Comparison of ENCODE assay signal across 24 mouse cellular contexts in the genomic region with DNA sequence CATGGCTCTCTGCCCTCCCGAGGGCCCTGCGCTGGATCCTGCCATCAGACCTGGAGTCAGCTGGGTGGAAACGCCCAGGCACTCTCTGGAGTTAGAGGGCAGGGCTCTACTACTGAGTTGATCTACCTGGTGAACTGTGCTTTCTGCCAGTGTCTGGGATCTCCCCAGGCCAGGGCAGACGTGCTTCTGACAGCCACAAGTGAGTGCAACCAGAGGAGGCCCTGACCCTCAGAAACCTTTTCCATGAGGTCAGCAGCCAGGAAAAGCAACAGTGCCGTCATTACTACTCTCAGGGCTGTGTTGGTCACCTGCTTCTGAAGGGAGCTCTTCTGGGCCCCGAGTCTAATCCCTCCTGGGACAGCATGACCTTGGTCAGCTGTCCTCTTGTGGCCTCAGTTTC. TPM values are rescaled to one million over a fixed set of nuclear protein-coding genes. Genes with fewer than 3 reads are reported as not detected.
DNase-seq lines count a peak whose midpoint lies in the region; ATAC-seq and TF ChIP-seq lines count a peak whose summit lies in the region.
"Had no signal": no experiment of that assay in that cellular context is flagged by ENCODE, and none has a peak within 500 bp of the region (broad histone marks: within the 10 kb centered on the region; RNA-seq: fewer than 3 reads in every experiment).

No protein-coding gene starts in this region.

- peak overlapping the region; percentile 9; the same call in 1 of the 2 replicates for H3K4me3 ChIP-seq in testis, adult 2 months (ENCODE audit: control insufficient read depth, low read depth, low read length)
- peak overlapping the region; percentile 25 for H3K4me3 ChIP-seq in heart, embryonic 10.5 days
- H3K4me3 ChIP-seq in heart, embryonic 16.5 days (ENCODE audit: low read length): no peak overlapping the region
- H3K4me3 ChIP-seq in kidney, embryonic 16.5 days (ENCODE audit: low read length): no peak overlapping the region
- H3K4me3 ChIP-seq: embryonic facial prominence, embryonic 12.5 days; forebrain, embryonic 12.5 days; hindbrain, embryonic 10.5 days; kidney, embryonic 15.5 days; limb, embryonic 13.5 days; liver, embryonic 12.5 days; midbrain, embryonic 12.5 days; neural tube, embryonic 15.5 days had no signal

- 43% methylated on average over 6 of the region's 6 CpGs for WGBS in heart, embryonic 10.5 days
- WGBS in heart, embryonic 16.5 days: 35% methylated on average over 6 of the region's 6 CpGs
- WGBS in kidney, embryonic 16.5 days: 66% methylated on average over 6 of the region's 6 CpGs

- H3K9ac ChIP-seq in heart, embryonic 16.5 days (ENCODE audit: low read length): peak overlapping the region; percentile 63
- H3K9ac ChIP-seq in kidney, embryonic 16.5 days (replicated peaks; ENCODE audit: low read length): no peak overlapping the region
- H3K9ac ChIP-seq: embryonic facial prominence, embryonic 12.5 days; forebrain, embryonic 12.5 days; kidney, embryonic 15.5 days; limb, embryonic 13.5 days; liver, embryonic 12.5 days; midbrain, embryonic 12.5 days; neural tube, embryonic 15.5 days had no signal

- H3K27me3 ChIP-seq in testis, adult 2 months (ENCODE audit: control insufficient read depth, insufficient read depth, low read length): no peaks in the 10 kb centered on the region
- H3K27me3 ChIP-seq in heart, embryonic 10.5 days (ENCODE audit: insufficient read depth, poor library complexity, severe bottlenecking): no peaks in the 10 kb centered on the region
- H3K27me3 ChIP-seq in heart, embryonic 16.5 days (ENCODE audit: control insufficient read depth, insufficient read depth, low read length): no peaks in the 10 kb centered on the region
- no peaks in the 10 kb centered on the region for H3K27me3 ChIP-seq in kidney, embryonic 16.5 days (ENCODE audit: insufficient read depth, low read length)
- H3K27me3 ChIP-seq: embryonic facial prominence, embryonic 12.5 days; forebrain, embryonic 12.5 days; kidney, embryonic 15.5 days; limb, embryonic 13.5 days; liver, embryonic 12.5 days; midbrain, embryonic 12.5 days; neural tube, embryonic 15.5 days had no signal

- peak; percentile 66 for ATAC-seq in heart, embryonic 16.5 days (replicated peaks; ENCODE audit: extremely low read depth, insufficient read depth, low FRiP score)
- ATAC-seq in kidney, embryonic 16.5 days (ENCODE audit: low FRiP score, low TSS enrichment): no peak
- ATAC-seq: intestine, postnatal 0 days; liver, embryonic 12.5 days had no signal

- TF ChIP-seq CTCF in testis, adult 2 months (IDR thresholded peaks at IDR 0.05; ENCODE audit: control insufficient read depth, insufficient read depth, insufficient replicate concordance, low read depth, low read length): no peak

- DNase-seq in testis, postnatal 14 days (ENCODE audit: low spot score): no peak
- DNase-seq in heart, embryonic 10.5 days (ENCODE audit: low spot score): peak; percentile 90
- peak; percentile 83 for DNase-seq in skeletal muscle tissue, adult 2 months (ENCODE audit: low read depth, low spot score)
- no peak for DNase-seq in testis, postnatal 10 days (ENCODE audit: low spot score)
- no peak for DNase-seq in cerebellum, postnatal 14 days
- DNase-seq: adrenal gland, postnatal 25 days; cerebellum, adult 9-11 months; kidney, postnatal 4 days; lung, adult 18-20 months; lung, postnatal 10 days; thymus, postnatal 14 days had no signal

- H3K36me3 ChIP-seq in testis, adult 2 months (ENCODE audit: control insufficient read depth, insufficient read depth, low read length): no peaks in the 10 kb centered on the region
- H3K36me3 ChIP-seq in heart, embryonic 10.5 days: peaks cover 73% of the 10 kb centered on the region
- H3K36me3 ChIP-seq in heart, embryonic 16.5 days (ENCODE audit: control insufficient read depth, insufficient read depth): peaks cover 10% of the 10 kb centered on the region
- H3K36me3 ChIP-seq in kidney, embryonic 16.5 days (ENCODE audit: insufficient read depth, low read length): no peaks in the 10 kb centered on the region
- H3K36me3 ChIP-seq: embryonic facial prominence, embryonic 12.5 days; forebrain, embryonic 12.5 days; hindbrain, embryonic 10.5 days; kidney, embryonic 15.5 days; limb, embryonic 13.5 days; liver, embryonic 12.5 days; midbrain, embryonic 12.5 days; neural tube, embryonic 15.5 days had no signal

- TF ChIP-seq POLR2A in testis, adult 2 months (IDR thresholded peaks at IDR 0.05; ENCODE audit: control insufficient read depth, low read depth, low read length): no peak

- no peaks in the 10 kb centered on the region for H3K9me3 ChIP-seq in heart, embryonic 10.5 days
- 0 out of 2 replicates have a peak, but pooled peaks cover 3% of the 10 kb centered on the region for H3K9me3 ChIP-seq in heart, embryonic 16.5 days (replicated peaks; ENCODE audit: control insufficient read depth, low read length)
- H3K9me3 ChIP-seq in kidney, embryonic 16.5 days (ENCODE audit: low read length): peaks cover 4% of the 10 kb centered on the region; the same call in 1 of the 2 replicates
- H3K9me3 ChIP-seq: embryonic facial prominence, embryonic 12.5 days; forebrain, embryonic 12.5 days; hindbrain, embryonic 10.5 days; kidney, embryonic 15.5 days; limb, embryonic 13.5 days; liver, embryonic 12.5 days; midbrain, embryonic 12.5 days; neural tube, embryonic 15.5 days had no signal

- no peak overlapping the region for H3K27ac ChIP-seq in testis, adult 2 months (ENCODE audit: control insufficient read depth, insufficient read depth, low read depth, low read length)
- H3K27ac ChIP-seq in heart, embryonic 10.5 days: peak overlapping the region; percentile 91
- H3K27ac ChIP-seq in heart, embryonic 16.5 days (ENCODE audit: low read length): peak overlapping the region; percentile 98
- no peak overlapping the region for H3K27ac ChIP-seq in kidney, embryonic 16.5 days (ENCODE audit: low read length)
- H3K27ac ChIP-seq: embryonic facial prominence, embryonic 12.5 days; forebrain, embryonic 12.5 days; hindbrain, embryonic 10.5 days; kidney, embryonic 15.5 days; limb, embryonic 13.5 days; liver, embryonic 12.5 days; midbrain, embryonic 12.5 days; neural tube, embryonic 15.5 days; stomach, postnatal 0 days had no signal

- H3K4me2 ChIP-seq in heart, embryonic 16.5 days (ENCODE audit: low read depth, low read length): 0 out of 2 replicates have a peak overlapping the region, but pooled peaks have one; percentile 6
- H3K4me2 ChIP-seq in kidney, embryonic 16.5 days (replicated peaks; ENCODE audit: low read depth, low read length): no peak overlapping the region
- H3K4me2 ChIP-seq: embryonic facial prominence, embryonic 12.5 days; forebrain, embryonic 12.5 days; kidney, embryonic 15.5 days; limb, embryonic 13.5 days; liver, embryonic 12.5 days; midbrain, embryonic 12.5 days; neural tube, embryonic 15.5 days had no signal

- H3K4me1 ChIP-seq in testis, adult 2 months (ENCODE audit: control insufficient read depth, insufficient read depth, low read length): peaks cover 4% of the 10 kb centered on the region; the same call in 1 of the 2 replicates
- peaks cover 80% of the 10 kb centered on the region for H3K4me1 ChIP-seq in heart, embryonic 10.5 days
- H3K4me1 ChIP-seq in heart, embryonic 16.5 days (ENCODE audit: control insufficient read depth, insufficient read depth, low read length): peaks cover 69% of the 10 kb centered on the region
- H3K4me1 ChIP-seq in kidney, embryonic 16.5 days (ENCODE audit: insufficient read depth, low read length): peaks cover 26% of the 10 kb centered on the region
- H3K4me1 ChIP-seq: forebrain, embryonic 12.5 days; midbrain, embryonic 12.5 days had no signal

RNA-seq across cellular contexts. Expression of a gene that starts 19.6 kb away (rescaled TPM):
- polyA plus RNA-seq in testis, adult 2 months (2012; rRNA removed): 0.30 and 0.51 TPM in 2 replicates
- 15.1 and 31.8 TPM in 2 replicates for polyA plus RNA-seq in heart, embryonic 10.5 days (2016; fragmentation: Nextera tagmentation; extraction: Ambion mirVana)
- 18.2 and 22.7 TPM in 2 replicates for polyA plus RNA-seq in heart, embryonic 16.5 days (2015; fragmentation: Nextera tagmentation; extraction: Ambion mirVana)
- 0.31 and 0.65 TPM in 2 replicates for polyA plus RNA-seq in kidney, embryonic 16.5 days (2015; fragmentation: Nextera tagmentation; extraction: Ambion mirVana)

RNA-seq across cellular contexts. Expression of a gene that starts 37.6 kb away (rescaled TPM):
- 2.0 and 3.1 TPM in 2 replicates for polyA plus RNA-seq in testis, adult 2 months (2012; rRNA removed)
- polyA plus RNA-seq in heart, embryonic 10.5 days (2016; fragmentation: Nextera tagmentation; extraction: Ambion mirVana): 0.09 and 0.17 TPM in 2 replicates
- polyA plus RNA-seq in heart, embryonic 16.5 days (2015; fragmentation: Nextera tagmentation; extraction: Ambion mirVana): 0.09 and 0.22 TPM in 2 replicates
- 0.73 and 1.2 TPM in 2 replicates for polyA plus RNA-seq in kidney, embryonic 16.5 days (2015; fragmentation: Nextera tagmentation; extraction: Ambion mirVana)
- polyA plus RNA-seq: embryonic facial prominence, embryonic 12.5 days; forebrain, embryonic 12.5 days; hindbrain, embryonic 10.5 days; midbrain, embryonic 12.5 days; stomach, postnatal 0 days had no signal

Comparison
In these comparisons a context has a peak if more than half of its experiments do, and no peak if none do; other contexts are left out.
1. H3K4me3 ChIP-seq: peak in testis, adult 2 months (single experiment) and heart, embryonic 10.5 days (single experiment); none in heart, embryonic 16.5 days (single experiment) and kidney, embryonic 16.5 days (single experiment).
2. H3K27ac ChIP-seq: peak in heart, embryonic 10.5 days (single experiment) and heart, embryonic 16.5 days (single experiment); none in testis, adult 2 months (single experiment) and kidney, embryonic 16.5 days (single experiment).
3. DNase-seq: peak in heart, embryonic 10.5 days (single experiment) and skeletal muscle tissue, adult 2 months (single experiment); none in testis, postnatal 14 days (single experiment), testis, postnatal 10 days (single experiment) and cerebellum, postnatal 14 days (0 of 2).